Mouse (Mus musculus): ENCODE measurements around the gene Kcnk4. TPM values are rescaled to one million over a fixed set of nuclear protein-coding genes. Genes with fewer than 3 reads are reported as not detected.

The Kcnk4 gene
- 0.03 TPM in 1 of 2 replicates, not detected in the other for polyA plus RNA-seq (2012; rRNA removed)

GRCm38 (mm10) chr19:6934195-6934977 lies at the start of gene Kcnk4:
Gene Kcnk4, minus strand, starts transcription at chr19:6934515.

GRCm38 (mm10) chr19:6980381-6981093 lies 46.2 kb upstream of the Kcnk4 start, which contains the start of gene Fkbp2:
Gene Fkbp2, minus strand, starts transcription at chr19:6980501.

GRCm38 (mm10) chr19:6975537-6976521 lies 41.5 kb upstream of the Kcnk4 start, which contains the start of gene Plcb3:
Gene Plcb3, minus strand, starts transcription at chr19:6976470.

GRCm38 (mm10) chr19:6974211-6975205 lies 40.2 kb upstream of the Kcnk4 start, which contains the start of gene Ppp1r14b:
Gene Ppp1r14b, plus strand, starts transcription at chr19:6974968.

GRCm38 (mm10) chr19:6942249-6942691 lies 8.0 kb upstream of the Kcnk4 start, which contains the start of gene Gpr137:
Gene Gpr137, minus strand, starts transcription at chr19:6942480.

GRCm38 (mm10) chr19:6941372-6942248 lies 7.3 kb upstream of the Kcnk4 start, which contains the start of gene Bad:
Gene Bad, plus strand, starts transcription at chr19:6941861.

GRCm38 (mm10) chr19:6925307-6925573 lies 9.1 kb downstream of the Kcnk4 start, which contains the start of gene Catsperz:
Gene Catsperz, minus strand, starts transcription at chr19:6925380.

GRCm38 (mm10) chr19:6921647-6922567 lies 12.4 kb downstream of the Kcnk4 start, which contains the start of gene Esrra:
Gene Esrra, minus strand, starts transcription at chr19:6921813.

GRCm38 (mm10) chr19:6909507-6910289 lies 24.6 kb downstream of the Kcnk4 start, which contains the start of the genes Trmt112 and Prdx5:
Gene Trmt112, plus strand, starts transcription at chr19:6909698.
Gene Prdx5, minus strand, starts transcription at chr19:6910106.

Other genes starting within 250 kb of the Kcnk4 start
- 3.1 and 3.5 TPM in 2 replicates for gene Rps6ka4, start 93.9 kb downstream of the Kcnk4 start, polyA plus RNA-seq (2012; rRNA removed)
- gene Ccdc88b, start 76.3 kb downstream of the Kcnk4 start, polyA plus RNA-seq (2012; rRNA removed): 6.4 and 6.7 TPM in 2 replicates
- gene Trmt112, start 24.8 kb downstream of the Kcnk4 start, polyA plus RNA-seq (2012; rRNA removed): 55.7 and 59.3 TPM in 2 replicates
- 267 and 283 TPM in 2 replicates for gene Prdx5, start 24.4 kb downstream of the Kcnk4 start, polyA plus RNA-seq (2012; rRNA removed)
- gene Esrra, start 12.7 kb downstream of the Kcnk4 start, polyA plus RNA-seq (2012; rRNA removed): 10.1 and 12.5 TPM in 2 replicates
- gene Catsperz, start 9.1 kb downstream of the Kcnk4 start, polyA plus RNA-seq (2012; rRNA removed): 0.08 and 0.10 TPM in 2 replicates
- 22.7 and 23.0 TPM in 2 replicates for gene Bad, start 7.3 kb upstream of the Kcnk4 start, polyA plus RNA-seq (2012; rRNA removed)
- 11.6 and 11.9 TPM in 2 replicates for gene Gpr137, start 8.0 kb upstream of the Kcnk4 start, polyA plus RNA-seq (2012; rRNA removed)
- gene Ppp1r14b, start 40.5 kb upstream of the Kcnk4 start, polyA plus RNA-seq (2012; rRNA removed): 40.3 and 42.2 TPM in 2 replicates
- 9.5 and 12.1 TPM in 2 replicates for gene Plcb3, start 42.0 kb upstream of the Kcnk4 start, polyA plus RNA-seq (2012; rRNA removed)
- gene Fkbp2, start 46.0 kb upstream of the Kcnk4 start, polyA plus RNA-seq (2012; rRNA removed): 61.8 and 67.5 TPM in 2 replicates
- gene Vegfb, start 53.1 kb upstream of the Kcnk4 start, polyA plus RNA-seq (2012; rRNA removed): 8.7 and 9.8 TPM in 2 replicates
- 10.4 and 11.7 TPM in 2 replicates for gene Dnajc4, start 58.1 kb upstream of the Kcnk4 start, polyA plus RNA-seq (2012; rRNA removed)
- 9.5 TPM in 2 replicates for gene Nudt22, start 61.6 kb upstream of the Kcnk4 start, polyA plus RNA-seq (2012; rRNA removed)
- 3.1 and 3.2 TPM in 2 replicates for gene Trpt1, start 61.6 kb upstream of the Kcnk4 start, polyA plus RNA-seq (2012; rRNA removed)
- gene Fermt3, start 85.0 kb upstream of the Kcnk4 start, polyA plus RNA-seq (2012; rRNA removed): 47.6 and 60.3 TPM in 2 replicates
- 57.8 and 59.8 TPM in 2 replicates for gene Stip1, start 105.5 kb upstream of the Kcnk4 start, polyA plus RNA-seq (2012; rRNA removed)
- 10.4 and 11.4 TPM in 2 replicates for gene Macrod1, start 122.3 kb upstream of the Kcnk4 start, polyA plus RNA-seq (2012; rRNA removed)
- 0.02 and 0.04 TPM in 2 replicates for gene Flrt1, start 171.2 kb upstream of the Kcnk4 start, polyA plus RNA-seq (2012; rRNA removed)